Mouse (Mus musculus) hematopoietic stem cell, adult 5-6 weeks (primary cell): ENCODE data around the gene Gm3415. TPM values are rescaled to one million over a fixed set of nuclear protein-coding genes. Genes with fewer than 3 reads are reported as not detected.
"Not testable (repeated sequence)": the region's sequence is repeated elsewhere in the genome, so short reads cannot be mapped to it uniquely, and the experiment has no call there.

ENCODE experiments used
- ATAC-seq, 2 experiments: fragments of 125-278 bp in 1 of 2; replicated peaks in 1 of 2; 2 replicates each; pipeline ENCODE4 v1.8.0; 2016 to 2017; ENCODE audit warnings: inconsistent platforms in 2 of 2, mild to moderate bottlenecking in 2 of 2, moderate number of reproducible peaks in 2 of 2, low read depth in 1 of 2, moderate TSS enrichment in 1 of 2; ENCODE audit not compliant: low FRiP score in 2 of 2, poor library complexity in 2 of 2, severe bottlenecking in 2 of 2, insufficient read depth in 1 of 2, low TSS enrichment in 1 of 2
- total RNA-seq: library from RNA; stranded (forward); fragments of 172-1452, 232-1000 nt; gene quantifications from 2 replicates; pipeline ENCODE4 v1.2.3, GENCODE M21; 2017

Gm3415 gene
- total RNA-seq, 1 experiment from 2014 or later, result not detected

GRCm38 (mm10) chr5:146596612-146597502 is 40.9 kb downstream of the Gm3415 start:
- no peak for ATAC-seq

GRCm38 (mm10) chr5:146597503-146597874 is 41.6 kb downstream of the Gm3415 start:
- ATAC-seq, result no peak

GRCm38 (mm10) chr5:146598215-146599119 is 42.5 kb downstream of the Gm3415 start:
- ATAC-seq, result no peak

GRCm38 (mm10) chr5:146599216-146599615 is 43.3 kb downstream of the Gm3415 start:
- ATAC-seq, result not testable (repeated sequence)

- no peak for ATAC-seq
These were observed 44.0 kb downstream of the Gm3415 start for GRCm38 (mm10) chr5:146599970-146600369.

- no peak for ATAC-seq
These were observed 50.3 kb downstream of the Gm3415 start for GRCm38 (mm10) chr5:146606221-146606620.

- no peak for ATAC-seq
These were observed 51.0 kb downstream of the Gm3415 start for GRCm38 (mm10) chr5:146606895-146607294.

GRCm38 (mm10) chr5:146607816-146608215 is 51.9 kb downstream of the Gm3415 start:
- ATAC-seq, result no peak

Other genes with a start within 250 kb of the Gm3415 start
- not detected in 2 replicates for gene Wasf3, start 171.2 kb upstream of the Gm3415 start, total RNA-seq
- not detected in 2 replicates for gene Gm6408, start 74.2 kb upstream of the Gm3415 start, total RNA-seq
- not detected in 2 replicates for gene Gm6370, start 64.8 kb upstream of the Gm3415 start, total RNA-seq
- not detected in 2 replicates for gene 4930449I24Rik, start 53.7 kb upstream of the Gm3415 start, total RNA-seq
- not detected in 2 replicates for gene Gm3402, start 42.0 kb upstream of the Gm3415 start, total RNA-seq
- gene Gm3404, start 30.3 kb upstream of the Gm3415 start, total RNA-seq, result not detected in 2 replicates
- gene Gm3409, start 18.5 kb upstream of the Gm3415 start, total RNA-seq, result not detected in 2 replicates
- not detected in 2 replicates for gene Gpr12, start 29.1 kb downstream of the Gm3415 start, total RNA-seq
- 47.4 and 48.2 TPM in 2 replicates for gene Usp12, start 238.9 kb downstream of the Gm3415 start, total RNA-seq